Mouse (Mus musculus): ENCODE results near the gene Dpm3.
"Not testable (repeated sequence)": the region's sequence is repeated elsewhere in the genome, so short reads cannot be mapped to it uniquely, and the experiment has no call there.

Dpm3 gene

DNA sequence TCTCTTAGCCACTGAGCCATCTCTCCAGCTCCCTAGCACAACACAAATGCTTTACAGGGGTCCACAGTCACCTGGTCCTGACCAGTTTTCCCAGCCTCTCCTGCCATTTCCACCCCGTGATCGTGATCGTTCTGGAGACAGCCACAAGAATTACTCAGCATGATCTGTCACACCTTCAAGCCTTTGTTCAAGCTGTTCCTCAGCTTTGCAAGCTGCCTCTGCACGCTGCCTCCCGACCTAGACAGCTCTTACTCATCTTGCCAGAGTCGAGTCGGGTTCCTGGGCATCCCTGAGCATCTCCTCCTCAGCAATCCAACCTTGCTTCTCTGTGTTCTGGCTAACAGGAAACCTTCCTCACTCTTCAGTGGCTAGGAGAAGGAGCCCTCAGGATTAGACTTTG lies at the start of gene Dpm3:
Gene Dpm3 (plus strand): TSS at position 283 of the 400 bp plus-strand sequence.
- DNase-seq, result no peak

DNA sequence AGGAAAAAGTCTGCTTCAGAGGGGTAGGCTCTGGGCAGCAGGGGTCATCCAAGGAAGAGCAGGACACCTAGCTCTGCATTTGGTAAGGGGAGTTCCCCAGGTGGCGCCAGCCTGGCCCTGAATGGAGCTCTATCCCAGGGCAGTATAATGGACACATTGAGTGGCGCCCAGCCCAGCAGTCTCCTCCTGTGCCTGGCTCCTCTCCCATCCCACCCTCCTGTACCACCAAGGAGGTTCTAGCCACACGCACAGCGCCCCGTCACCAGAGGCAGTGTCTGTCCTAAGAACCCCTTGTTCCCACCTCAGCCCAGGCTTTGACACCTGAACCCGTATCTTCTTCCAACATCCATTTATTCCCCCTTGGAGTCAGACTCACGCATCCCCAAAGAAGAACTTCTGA lies 49.4 kb upstream of the Dpm3 start:
- no peak for DNase-seq

GRCm38 (mm10) chr3:89210162-89210561 lies 49.0 kb upstream of the Dpm3 start:
- no peak for DNase-seq

GRCm38 (mm10) chr3:89210731-89211130 lies 48.4 kb upstream of the Dpm3 start:
- DNase-seq, result peak in 1 of 2 experiments; percentile 6

DNA sequence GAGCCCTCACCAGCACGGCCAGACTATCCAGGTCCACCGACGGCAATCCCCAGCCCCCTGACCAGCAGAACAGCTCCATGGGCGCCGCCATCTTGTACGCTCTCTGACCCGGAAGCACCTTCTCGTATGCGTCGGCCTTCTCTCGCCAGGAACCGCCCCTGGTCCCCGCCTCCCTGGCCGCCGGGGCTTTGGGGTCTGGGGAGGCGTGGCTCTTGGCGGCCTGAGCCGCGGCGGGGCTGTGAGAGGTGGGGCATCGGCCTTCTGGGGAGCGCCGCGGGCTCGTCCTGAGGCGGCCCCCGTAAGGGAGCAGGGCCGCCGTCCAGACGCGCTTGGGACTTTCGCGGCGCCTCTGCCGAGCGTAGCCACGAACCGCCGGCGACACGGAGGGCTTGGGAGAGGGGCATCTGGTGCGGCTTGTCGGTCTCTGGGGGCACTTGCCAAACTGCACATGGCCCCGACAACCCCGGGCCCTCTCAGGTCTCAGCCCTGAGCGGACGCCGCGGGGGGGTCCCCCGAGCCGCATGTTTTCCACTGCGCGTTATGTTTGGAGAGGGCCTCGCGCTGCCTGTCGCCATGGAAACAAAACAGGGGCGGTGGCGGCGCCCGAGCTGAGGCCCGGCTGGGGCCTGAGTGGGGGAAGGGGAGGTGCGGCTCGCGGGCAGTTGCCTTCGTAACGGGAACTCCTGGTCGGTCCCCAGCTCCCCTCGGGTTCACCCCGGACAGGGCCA lies 45.2 kb upstream of the Dpm3 start:
- peak; percentile 85 to 88 for DNase-seq

DNA sequence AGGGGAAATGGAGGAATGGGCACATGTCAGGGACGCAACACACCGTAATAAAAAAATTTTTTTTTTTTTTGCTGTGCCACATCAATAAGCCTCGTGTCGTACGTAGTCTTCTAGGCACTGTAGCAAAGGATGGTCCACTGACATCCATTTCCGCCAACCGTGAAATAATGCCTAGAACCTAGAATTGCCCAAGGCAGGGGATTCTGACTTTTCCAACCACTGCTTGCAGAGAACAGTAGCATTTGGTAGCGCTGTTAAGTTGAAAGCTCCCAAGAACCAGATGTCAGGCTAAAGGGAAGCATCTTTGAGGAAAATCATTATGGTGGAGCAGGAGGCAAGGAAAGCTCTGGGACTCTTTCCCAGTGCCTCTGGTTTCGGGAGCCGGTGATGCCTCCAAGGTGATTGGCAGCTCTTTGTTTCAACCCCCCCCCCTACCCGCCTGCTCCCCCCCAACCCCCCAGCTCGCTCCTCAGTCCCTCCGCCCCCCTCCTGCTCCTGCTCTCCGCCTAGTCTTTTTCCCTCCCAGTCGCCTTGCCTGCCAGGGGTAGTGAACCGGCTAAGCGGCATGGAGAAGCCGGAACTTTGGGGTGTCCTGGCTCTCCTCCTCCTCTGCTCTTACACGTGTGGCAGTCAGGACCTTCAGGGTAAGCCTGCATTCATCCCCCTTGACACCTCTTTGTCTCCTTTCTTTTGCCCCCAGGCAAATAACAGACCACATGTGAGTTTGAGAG lies 44.3 kb upstream of the Dpm3 start, which contains the start of gene Thbs3:
Gene Thbs3 (plus strand): TSS at position 500 of the 731 bp plus-strand sequence.
- no peak for DNase-seq

DNA sequence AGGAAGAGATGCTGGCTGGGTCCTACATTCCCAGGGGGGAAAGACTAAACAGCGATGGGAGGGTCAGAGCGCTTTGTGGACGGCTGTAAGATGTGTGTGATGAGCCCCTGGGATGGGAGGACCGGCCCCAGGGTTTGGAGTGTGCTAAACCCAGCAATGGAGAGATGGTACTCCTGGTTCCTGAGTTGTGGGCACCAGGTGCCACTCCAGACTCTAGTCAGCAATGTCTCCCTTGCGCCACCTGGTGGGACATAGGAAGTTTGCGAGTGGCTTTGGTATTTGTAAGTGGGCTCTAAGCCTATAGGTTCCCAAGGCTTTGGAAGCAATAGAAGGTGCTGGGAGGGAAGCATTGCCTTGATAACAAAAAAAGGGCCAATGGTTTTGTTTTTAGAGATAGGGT lies 43.3 kb upstream of the Dpm3 start:
- peak; percentile 81 for DNase-seq

- not testable (repeated sequence) for DNase-seq
These were observed 42.8 kb upstream of the Dpm3 start for GRCm38 (mm10) chr3:89216407-89216806.

DNA sequence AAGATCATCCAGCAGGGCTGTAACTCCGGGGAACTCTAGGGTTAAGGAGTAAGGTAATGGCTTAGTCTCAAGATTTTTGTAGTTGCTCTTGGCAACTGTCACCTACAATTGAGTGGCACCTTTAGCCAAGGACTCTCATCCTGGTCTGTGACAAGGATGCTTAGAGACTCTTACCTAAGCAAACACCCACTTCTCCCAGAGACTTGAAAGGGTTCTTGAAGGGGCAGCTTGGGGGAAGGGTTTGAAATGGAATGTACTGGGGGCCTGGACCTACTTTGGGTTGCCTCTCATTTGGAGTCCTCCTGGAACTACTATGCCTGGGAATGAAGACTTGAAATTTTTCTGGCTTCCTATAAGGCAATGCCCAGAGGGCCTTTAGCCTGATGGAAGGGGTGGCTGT lies 40.9 kb upstream of the Dpm3 start:
- DNase-seq, result no peak

GRCm38 (mm10) chr3:89219546-89219945 lies 39.6 kb upstream of the Dpm3 start:
- DNase-seq, result no peak

- DNase-seq, result no peak
These were observed 38.0 kb upstream of the Dpm3 start for GRCm38 (mm10) chr3:89221167-89221566.

DNA sequence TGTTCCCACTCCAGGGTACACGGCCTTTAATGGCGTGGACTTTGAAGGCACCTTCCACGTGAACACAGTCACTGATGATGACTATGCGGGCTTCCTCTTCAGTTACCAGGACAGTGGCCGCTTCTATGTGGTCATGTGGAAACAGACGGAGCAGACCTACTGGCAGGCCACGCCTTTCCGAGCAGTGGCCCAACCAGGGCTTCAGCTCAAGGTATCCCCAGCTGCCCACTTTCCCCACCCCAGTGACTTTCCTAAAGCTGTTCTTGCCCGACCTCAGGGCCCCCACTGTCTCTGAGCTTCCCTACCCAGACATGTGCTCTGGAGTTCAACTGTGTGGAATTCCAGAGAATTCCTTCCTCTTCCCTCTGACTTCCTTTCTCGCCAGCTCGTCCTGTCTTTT lies 34.4 kb upstream of the Dpm3 start:
- DNase-seq, result no peak

- DNase-seq, result no peak
These were observed 33.8 kb upstream of the Dpm3 start for GRCm38 (mm10) chr3:89225321-89225815.

DNA sequence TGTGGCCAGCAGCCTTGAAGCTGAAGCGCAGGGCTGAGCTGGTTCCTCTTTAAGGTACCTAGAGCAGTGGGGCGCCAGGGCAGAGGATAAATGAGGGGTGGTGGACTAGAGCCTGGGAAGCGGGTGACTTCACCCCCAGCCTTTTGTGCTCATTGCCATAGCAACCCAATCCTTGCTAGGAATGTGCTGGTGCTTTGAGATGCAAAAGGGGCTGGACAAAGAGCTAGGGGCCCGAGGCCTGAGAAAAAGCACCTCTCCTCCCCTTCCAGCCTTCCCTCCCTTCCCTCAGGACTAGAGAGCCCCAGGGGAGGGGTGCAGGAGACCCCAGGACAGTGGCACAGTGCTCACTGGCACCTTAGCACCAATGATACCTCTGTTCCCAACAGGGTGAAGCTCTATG lies 33.2 kb upstream of the Dpm3 start:
- DNase-seq, result no peak

GRCm38 (mm10) chr3:89226361-89226760 lies 32.8 kb upstream of the Dpm3 start:
- DNase-seq, result no peak

DNA sequence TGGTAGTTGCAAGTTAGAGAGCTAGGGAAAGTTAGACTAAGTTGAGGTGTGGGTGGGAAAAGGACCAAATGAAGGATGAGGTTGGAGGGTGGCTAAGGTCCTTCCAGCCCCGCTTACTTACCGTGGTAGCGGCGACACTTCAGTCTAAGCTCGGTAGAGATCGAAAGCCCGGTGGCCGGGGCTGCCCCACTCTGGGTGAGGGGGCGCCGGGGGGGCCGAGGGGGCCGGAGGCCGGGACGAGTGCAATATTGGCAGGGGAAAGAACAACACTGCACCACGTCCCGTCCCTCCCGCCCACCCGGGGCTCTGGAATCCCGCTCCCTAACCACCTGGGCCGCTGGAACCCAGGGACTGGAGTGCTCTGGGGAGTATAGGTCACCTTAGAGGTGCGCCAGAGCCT lies 32.3 kb upstream of the Dpm3 start, which contains the start of gene Mtx1:
Gene Mtx1 (minus strand): TSS at position 189 of the 400 bp plus-strand sequence.
- DNase-seq, result no peak

GRCm38 (mm10) chr3:89227307-89228179 lies 31.6 kb upstream of the Dpm3 start:
- peak; percentile 35 to 61 for DNase-seq

- DNase-seq, result peak; percentile 82 to 86
These were observed 31.0 kb upstream of the Dpm3 start for GRCm38 (mm10) chr3:89228180-89228549.

- DNase-seq, result no peak
These were observed 30.3 kb upstream of the Dpm3 start, which contains the start of gene Muc1 for GRCm38 (mm10) chr3:89228836-89229235. Gene Muc1, plus strand, starts transcription at chr3:89229057.

DNA sequence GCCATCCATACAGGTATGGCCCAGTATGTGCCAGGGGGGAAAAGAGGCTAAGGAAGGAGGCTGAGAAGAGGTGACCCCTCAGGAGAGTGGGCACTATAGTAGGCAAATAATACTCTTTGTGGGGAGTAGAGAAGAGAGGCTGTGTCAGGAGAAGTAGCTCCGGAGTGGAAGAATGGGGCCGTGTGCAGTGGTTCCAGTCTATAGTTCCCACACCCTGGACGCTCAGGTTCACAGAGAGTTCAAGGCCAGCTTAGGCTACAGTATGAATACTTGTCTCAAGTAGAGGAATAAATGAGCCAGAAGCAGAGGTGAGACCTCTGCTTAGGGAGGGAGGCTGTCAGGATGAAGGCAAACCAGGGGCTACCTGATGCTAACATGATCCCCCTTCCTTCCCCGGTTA lies 29.9 kb upstream of the Dpm3 start:
- no peak for DNase-seq

- no peak for DNase-seq
These were observed 28.6 kb upstream of the Dpm3 start for GRCm38 (mm10) chr3:89230561-89230960.

GRCm38 (mm10) chr3:89231345-89231744 lies 27.8 kb upstream of the Dpm3 start:
- no peak for DNase-seq

GRCm38 (mm10) chr3:89231772-89232275 lies 27.3 kb upstream of the Dpm3 start:
- DNase-seq, result no peak
